Mouse (Mus musculus): ENCODE data around the gene Treml1.

DNA sequence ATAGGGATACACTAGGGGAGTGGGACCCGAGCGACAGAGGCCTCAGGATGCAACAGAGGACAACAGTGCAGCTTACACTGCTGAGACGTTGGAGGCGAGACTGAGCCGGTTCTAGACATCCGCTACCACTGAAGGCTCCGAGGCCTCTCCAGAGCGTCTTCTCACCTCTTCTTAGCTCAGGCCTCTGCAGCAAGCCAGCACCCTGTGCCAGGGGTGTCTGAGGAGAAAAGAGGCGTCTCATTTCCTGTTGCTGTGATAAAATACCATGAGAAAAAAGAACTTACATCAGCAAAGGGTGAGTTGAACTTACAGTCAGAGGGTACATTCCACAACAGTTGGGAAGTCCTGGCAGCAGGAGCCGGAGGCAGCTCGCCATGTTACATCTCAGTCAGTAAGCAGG, 34.1 kb upstream of the Treml1 start:
- no peak for TF ChIP-seq CTCF (conservative IDR thresholded peaks at IDR 0.05; ENCODE audit: low read length)
- no peak for TF ChIP-seq POU5F1 (IDR thresholded peaks at IDR 0.05; ENCODE audit: borderline replicate concordance, low read length)
